ENCODE assay signal across 19 mouse cellular contexts in the genomic region with DNA sequence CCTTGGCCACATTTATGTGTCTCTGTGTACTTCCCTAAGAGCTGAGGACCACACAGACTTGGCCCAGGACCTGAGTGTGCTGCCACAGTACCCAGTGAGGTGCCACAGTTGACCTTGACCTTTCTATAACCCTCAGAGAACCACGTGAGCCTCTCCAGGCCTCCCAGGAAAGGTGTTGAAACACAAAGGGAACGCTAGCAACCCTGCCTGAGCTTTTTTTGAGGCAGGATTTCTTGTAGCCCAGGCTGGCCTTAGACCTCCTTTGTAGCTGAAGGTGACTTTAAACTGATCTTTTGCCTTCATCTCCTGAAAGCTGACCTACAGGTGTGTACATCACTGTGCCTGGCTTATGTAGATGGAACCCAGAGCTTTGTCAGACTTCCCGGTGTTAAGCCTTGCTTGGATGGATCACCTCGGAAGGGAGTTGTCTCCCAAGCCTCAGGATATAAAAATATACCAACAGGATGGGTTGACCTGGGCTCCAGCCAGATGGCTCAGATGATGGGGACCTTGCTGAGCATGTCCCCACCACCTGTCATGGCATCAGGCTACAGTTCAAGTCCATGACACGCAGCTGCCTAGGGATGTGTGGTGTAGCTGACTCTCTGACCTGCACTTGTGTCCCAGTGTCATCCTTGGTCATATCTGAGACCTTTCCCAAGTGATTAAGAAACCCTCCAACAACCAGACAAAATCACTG.
"Had no signal": no experiment of that assay in that cellular context is flagged by ENCODE, and none has a peak within 500 bp of the region (broad histone marks: within the 10 kb centered on the region; RNA-seq: fewer than 3 reads in every experiment).

No protein-coding gene starts in this region.

- H3K36me3 ChIP-seq: limb, embryonic 10.5 days; limb, embryonic 13.5 days; liver, embryonic 12.5 days; liver, embryonic 15.5 days; lung, embryonic 15.5 days; midbrain, embryonic 10.5 days; midbrain, embryonic 13.5 days had no signal

- DNase-seq: kidney, adult 8-10 months; kidney, postnatal 14 days; kidney, postnatal 4 days; liver; lung, adult 18-20 months; lung, postnatal 10 days; lung, postnatal 36 days; thymus, adult 2 months; thymus, postnatal 14 days; thymus, postnatal 4 days had no signal

- ATAC-seq: liver, embryonic 12.5 days; midbrain, embryonic 13.5 days had no signal

- H3K9me3 ChIP-seq: limb, embryonic 10.5 days; limb, embryonic 13.5 days; liver, embryonic 12.5 days; liver, embryonic 15.5 days; lung, embryonic 15.5 days had no signal

- H3K4me1 ChIP-seq: liver, embryonic 12.5 days had no signal

- H3K4me2 ChIP-seq: limb, embryonic 13.5 days; liver, embryonic 12.5 days; liver, embryonic 15.5 days; lung, embryonic 15.5 days; midbrain, embryonic 13.5 days had no signal

- H3K27ac ChIP-seq: limb, embryonic 10.5 days; limb, embryonic 13.5 days; liver, embryonic 12.5 days; liver, embryonic 15.5 days; lung, embryonic 15.5 days; midbrain, embryonic 10.5 days; midbrain, embryonic 13.5 days; stomach, postnatal 0 days had no signal

- H3K9ac ChIP-seq: limb, embryonic 13.5 days; liver, embryonic 12.5 days; liver, embryonic 15.5 days; lung, embryonic 15.5 days; midbrain, embryonic 13.5 days had no signal

- H3K4me3 ChIP-seq: limb, embryonic 10.5 days; limb, embryonic 13.5 days; liver, embryonic 12.5 days; liver, embryonic 15.5 days; lung, embryonic 15.5 days; megakaryocyte, embryonic 14.5 days; midbrain, embryonic 10.5 days; midbrain, embryonic 13.5 days had no signal
